Mouse (Mus musculus): ENCODE data around the gene Pbx4.

Pbx4 gene

GRCm38 (mm10) chr8:69912478-69913074, 80.3 kb downstream of the Pbx4 start:
- H3K36me3 ChIP-seq (ENCODE audit: control insufficient read depth, insufficient read depth, low read length, poor library complexity, severe bottlenecking), result peaks cover 5% of the 10 kb centered on the region
- DNase-seq (ENCODE audit: low read depth, low spot score), result no peak
- H3K27me3 ChIP-seq (ENCODE audit: control insufficient read depth, insufficient read depth, low read length, poor library complexity, severe bottlenecking), result no peaks in the 10 kb centered on the region

DNA sequence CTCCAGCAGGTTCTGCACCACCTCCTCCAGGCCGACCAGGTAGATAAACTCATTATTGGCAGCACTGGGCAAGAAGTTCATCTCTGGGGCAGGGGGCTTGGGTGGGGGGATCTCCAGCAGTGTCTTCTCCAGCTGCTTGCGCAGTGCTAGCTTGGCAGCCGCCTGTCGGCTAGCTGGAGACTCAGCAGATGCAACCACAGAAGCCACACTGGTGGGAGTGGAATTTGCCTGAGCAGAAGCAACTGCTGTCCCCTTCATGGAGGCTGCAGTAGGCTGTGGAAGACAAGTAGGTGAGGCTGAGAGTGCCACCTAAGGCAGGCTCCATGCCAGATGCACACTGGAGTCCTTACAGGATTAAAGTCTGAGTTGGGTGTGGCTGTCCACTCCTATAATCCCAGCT, 82.2 kb downstream of the Pbx4 start:
- DNase-seq (ENCODE audit: low read depth, low spot score), result no peak
- Histone ChIP-seq H3K27me3 (ENCODE audit: control insufficient read depth, insufficient read depth, low read length, poor library complexity, severe bottlenecking) (no peaks in the 10 kb centered on the region), H3K36me3 (ENCODE audit: control insufficient read depth, insufficient read depth, low read length, poor library complexity, severe bottlenecking) (peaks cover 5% of the 10 kb centered on the region)

- Histone ChIP-seq H3K27me3 (ENCODE audit: control insufficient read depth, insufficient read depth, low read length, poor library complexity, severe bottlenecking) (no peaks in the 10 kb centered on the region), H3K36me3 (ENCODE audit: control insufficient read depth, insufficient read depth, low read length, poor library complexity, severe bottlenecking) (peaks cover 5% of the 10 kb centered on the region)
- DNase-seq (ENCODE audit: low read depth, low spot score), result no peak
Measured at GRCm38 (mm10) chr8:69915748-69916147, 83.5 kb downstream of the Pbx4 start.

- Histone ChIP-seq H3K27me3 (ENCODE audit: control insufficient read depth, insufficient read depth, low read length, poor library complexity, severe bottlenecking) (no peaks in the 10 kb centered on the region), H3K36me3 (ENCODE audit: control insufficient read depth, insufficient read depth, low read length, poor library complexity, severe bottlenecking) (peaks cover under 1% of the 10 kb centered on the region)
- DNase-seq (ENCODE audit: low read depth, low spot score), result peak; percentile 28
Measured at GRCm38 (mm10) chr8:69918506-69918905, 86.2 kb downstream of the Pbx4 start.

DNA sequence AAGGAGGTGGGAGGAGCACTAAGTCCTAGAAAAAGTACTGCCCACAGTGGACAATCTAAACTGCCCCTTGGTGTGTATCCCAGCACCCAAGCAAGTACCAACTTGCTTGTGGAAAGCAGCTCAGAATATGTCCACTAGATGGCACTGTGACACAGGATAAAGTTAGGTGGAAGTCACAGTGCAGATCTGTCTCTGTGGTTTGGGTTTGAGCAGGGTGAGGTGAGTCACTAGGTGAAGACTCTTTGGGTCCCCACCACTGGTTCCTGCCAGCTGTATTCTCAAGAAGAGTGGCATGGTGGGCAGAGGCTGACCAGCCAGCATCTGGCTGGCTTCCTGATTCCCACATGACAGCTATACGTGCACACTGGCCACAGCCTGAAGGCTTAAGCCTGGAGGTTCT, 86.7 kb downstream of the Pbx4 start:
- H3K36me3 ChIP-seq (ENCODE audit: control insufficient read depth, insufficient read depth, low read length, poor library complexity, severe bottlenecking), result no peaks in the 10 kb centered on the region; the same call in none of the 2 replicates
- no peaks in the 10 kb centered on the region for H3K27me3 ChIP-seq (ENCODE audit: control insufficient read depth, insufficient read depth, low read length, poor library complexity, severe bottlenecking)
- peak; percentile 96 for DNase-seq (ENCODE audit: low read depth, low spot score)

GRCm38 (mm10) chr8:69919876-69920662, 87.8 kb downstream of the Pbx4 start:
- H3K36me3 ChIP-seq (ENCODE audit: control insufficient read depth, insufficient read depth, low read length, poor library complexity, severe bottlenecking), result no peaks in the 10 kb centered on the region; the same call in none of the 2 replicates
- H3K27me3 ChIP-seq (ENCODE audit: control insufficient read depth, insufficient read depth, low read length, poor library complexity, severe bottlenecking), result no peaks in the 10 kb centered on the region
- DNase-seq (ENCODE audit: low read depth, low spot score), result peak; percentile 97

DNA sequence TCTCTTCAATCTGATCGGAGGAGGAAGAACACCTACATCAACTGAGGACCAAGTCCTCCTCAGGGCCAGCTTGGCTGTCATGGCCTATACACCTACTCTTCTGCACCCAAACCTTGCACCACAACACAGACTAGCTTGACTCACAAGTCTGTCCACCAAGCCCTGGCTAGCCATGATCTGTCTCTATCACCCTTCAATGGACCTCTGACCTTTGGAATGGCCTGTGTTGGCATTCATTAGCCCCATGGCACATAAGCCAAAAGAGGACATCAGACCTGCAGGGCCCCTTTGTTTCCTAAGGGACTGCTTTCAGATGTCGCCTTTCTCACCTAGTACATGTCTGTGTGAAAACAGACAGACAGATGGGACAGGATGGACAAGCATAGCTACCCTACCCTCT, 88.8 kb downstream of the Pbx4 start:
- Histone ChIP-seq H3K36me3 (ENCODE audit: control insufficient read depth, insufficient read depth, low read length, poor library complexity, severe bottlenecking) (no peaks in the 10 kb centered on the region; the same call in none of the 2 replicates), H3K27me3 (ENCODE audit: control insufficient read depth, insufficient read depth, low read length, poor library complexity, severe bottlenecking) (no peaks in the 10 kb centered on the region)

More for the DNA sequence above, 88.8 kb downstream of the Pbx4 start:
- no peak for DNase-seq (ENCODE audit: low read depth, low spot score)
